Mouse (Mus musculus): Measurements from ENCODE around the gene Myo1e.

Myo1e gene

GRCm38 (mm10) chr9:70223142-70223541 lies 16.0 kb downstream of the Myo1e start:
- DNase-seq = no peak

GRCm38 (mm10) chr9:70224046-70224445 lies 16.9 kb downstream of the Myo1e start:
- no peak for DNase-seq

GRCm38 (mm10) chr9:70226359-70226758 lies 19.2 kb downstream of the Myo1e start:
- no peak for DNase-seq

GRCm38 (mm10) chr9:70229823-70230222 lies 22.7 kb downstream of the Myo1e start:
- no peak for DNase-seq

- DNase-seq = no peak
Observed at GRCm38 (mm10) chr9:70232044-70233010, 25.2 kb downstream of the Myo1e start.

GRCm38 (mm10) chr9:70237136-70237535 lies 30.0 kb downstream of the Myo1e start:
- DNase-seq = no peak

- no peak for DNase-seq
Observed at GRCm38 (mm10) chr9:70237561-70237960, 30.4 kb downstream of the Myo1e start.

GRCm38 (mm10) chr9:70238391-70238790 lies 31.2 kb downstream of the Myo1e start:
- DNase-seq = no peak

- DNase-seq = no peak
Observed at GRCm38 (mm10) chr9:70239229-70239628, 32.1 kb downstream of the Myo1e start.

- DNase-seq = no peak
Observed at GRCm38 (mm10) chr9:70240703-70241410, 33.7 kb downstream of the Myo1e start.

- no peak for DNase-seq
Observed at GRCm38 (mm10) chr9:70241411-70241961, 34.3 kb downstream of the Myo1e start.

- no peak for DNase-seq
Observed at GRCm38 (mm10) chr9:70242112-70242862, 35.1 kb downstream of the Myo1e start.

- no peak for DNase-seq
Observed at GRCm38 (mm10) chr9:70243241-70243640, 36.1 kb downstream of the Myo1e start.

- DNase-seq = no peak
Observed at GRCm38 (mm10) chr9:70243708-70244107, 36.6 kb downstream of the Myo1e start.

- no peak for DNase-seq
Observed at GRCm38 (mm10) chr9:70244115-70244514, 37.0 kb downstream of the Myo1e start.

GRCm38 (mm10) chr9:70245040-70245439 lies 37.9 kb downstream of the Myo1e start:
- no peak for DNase-seq

GRCm38 (mm10) chr9:70246427-70246826 lies 39.3 kb downstream of the Myo1e start:
- no peak for DNase-seq

GRCm38 (mm10) chr9:70248046-70248445 lies 40.9 kb downstream of the Myo1e start:
- DNase-seq = no peak

GRCm38 (mm10) chr9:70248826-70249225 lies 41.7 kb downstream of the Myo1e start:
- DNase-seq = no peak

- DNase-seq = no peak
Observed at GRCm38 (mm10) chr9:70249881-70250681, 42.9 kb downstream of the Myo1e start.

GRCm38 (mm10) chr9:70251441-70251985 lies 44.4 kb downstream of the Myo1e start:
- DNase-seq = no peak

GRCm38 (mm10) chr9:70253016-70253415 lies 45.9 kb downstream of the Myo1e start:
- no peak for DNase-seq
